Mouse (Mus musculus) liver, embryonic 16.5 days (tissue): ENCODE measurements around the gene Slc22a6. TPM values are rescaled to one million over a fixed set of nuclear protein-coding genes. Genes with fewer than 3 reads are reported as not detected.

Experiments
- ATAC-seq: fragments of 200-750 bp; cut with Nextera tagmentation; 2 replicates; pipeline ENCODE4 v1.8.0; 2017; ENCODE audit warnings: low read depth, mild to moderate bottlenecking, moderate number of reproducible peaks, moderate library complexity
- H3K27ac ChIP-seq: fragments of 300-500 bp; sonication (generic); 2 replicates; pipeline ENCODE4 v1.5.1; 2014; ENCODE audit warnings: mild to moderate bottlenecking, low read length
- H3K27me3 ChIP-seq: fragments of 300-500 bp; sonication (generic); 2 replicates; pipeline ENCODE4 v1.6.1; 2014; ENCODE audit warnings: low read depth, low read length, mixed read lengths; ENCODE audit not compliant: control insufficient read depth, insufficient read depth
- H3K36me3 ChIP-seq: fragments of 300-500 bp; sonication (generic); 2 replicates; pipeline ENCODE4 v1.6.1; 2014; ENCODE audit warnings: mild to moderate bottlenecking; ENCODE audit not compliant: control insufficient read depth, insufficient read depth
- H3K4me1 ChIP-seq: fragments of 300-500 bp; sonication (generic); 2 replicates; pipeline ENCODE4 v1.6.1; 2014; ENCODE audit warnings: low read depth, low read length, mixed read lengths; ENCODE audit not compliant: control insufficient read depth
- H3K4me2 ChIP-seq: fragments of 300-500 bp; sonication (generic); 2 replicates; pipeline ENCODE4 v1.6.1; 2014; ENCODE audit warnings: low read depth, low read length, mixed read lengths
- H3K4me3 ChIP-seq: fragments of 300-500 bp; sonication (generic); 2 replicates; pipeline ENCODE4 v1.5.1; 2014; ENCODE audit warnings: low read depth, mild to moderate bottlenecking, low read length
- H3K9ac ChIP-seq: fragments of 300-500 bp; sonication (generic); 2 replicates; pipeline ENCODE4 v1.6.1; 2014; ENCODE audit warnings: low read depth, low read length
- H3K9me3 ChIP-seq: fragments of 300-500 bp; sonication (generic); replicated peaks from 2 replicates; pipeline ENCODE4 v1.6.1; 2016; ENCODE audit warnings: low read length; ENCODE audit not compliant: control insufficient read depth
- WGBS: fragments of 180-500 bp; shearing (Covaris S2); extraction: QIAGEN DNeasy Blood & Tissue Kit; methylation state at CpG from one replicate; pipeline ENCODE4 v1.1.7; 2014; ENCODE audit not compliant: insufficient replicate concordance; 5-methylcytosine and 5-hydroxymethylcytosine counted together
- polyA plus RNA-seq: library from polyadenylated mRNA; unstranded; fragments of >200 nt; fragmentation: Nextera tagmentation; extraction: Ambion mirVana; gene quantifications from 2 replicates; pipeline ENCODE4 v1.2.1, GENCODE M21; 2015

Slc22a6 gene
- polyA plus RNA-seq, 1 experiment from 2014 or later: not detected

DNA sequence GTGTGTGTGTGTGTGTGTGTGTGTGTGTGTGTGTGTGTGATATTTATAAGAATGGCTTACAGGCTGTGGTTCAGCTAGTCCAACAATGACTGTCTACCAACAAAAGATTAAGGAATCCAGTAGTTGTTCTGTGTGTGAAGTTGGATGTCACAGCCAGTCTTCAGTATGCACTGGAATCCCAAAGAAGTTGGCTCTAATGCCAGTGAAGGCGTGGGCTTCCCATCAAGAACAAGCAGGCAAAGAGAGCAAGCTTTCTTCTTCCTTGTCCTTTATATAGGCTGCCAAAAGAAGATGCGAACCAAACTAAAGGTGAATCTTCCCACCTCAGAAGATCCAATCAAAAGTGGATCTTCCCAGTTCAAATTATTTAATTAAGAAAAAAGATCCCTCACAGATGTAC lies 31.9 kb upstream of the Slc22a6 start:
- no peaks in the 10 kb centered on the region for H3K4me1 ChIP-seq
- WGBS: 67% methylated on average over 2 of the region's 2 CpGs

DNA sequence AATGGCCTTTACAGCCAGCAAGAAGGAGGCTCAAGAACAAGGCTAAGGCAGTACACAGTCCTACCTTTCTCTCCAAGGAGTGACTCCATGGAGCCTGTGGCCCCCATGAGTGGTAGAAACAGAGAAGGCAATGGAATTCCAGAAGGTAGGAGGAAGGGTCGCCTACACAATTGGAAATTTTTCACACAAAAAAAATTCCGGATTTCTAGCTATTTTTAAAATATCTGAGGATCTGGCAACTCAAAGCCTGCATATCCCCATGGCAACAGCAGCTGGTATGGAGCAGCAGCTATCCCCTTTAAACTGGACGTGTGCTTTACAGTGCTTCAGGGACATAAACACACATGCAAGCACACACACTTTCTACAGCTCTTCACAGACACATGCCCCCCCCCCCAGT lies 31.5 kb upstream of the Slc22a6 start:
- 35% methylated on average over 3 of the region's 3 CpGs for WGBS

More for the DNA sequence above, 31.9 kb upstream of the Slc22a6 start:
- Histone ChIP-seq H3K9me3 (no peaks in the 10 kb centered on the region), H3K4me2 (no peak overlapping the region), H3K27ac (no peak overlapping the region), H3K27me3 (no peaks in the 10 kb centered on the region), H3K36me3 (no peaks in the 10 kb centered on the region), H3K4me3 (no peak overlapping the region), H3K9ac (no peak overlapping the region)
- no peak for ATAC-seq

GRCm38 (mm10) chr19:8587315-8587714 lies 30.5 kb upstream of the Slc22a6 start:
- ATAC-seq: no peak

More for the DNA sequence above, 31.5 kb upstream of the Slc22a6 start:
- no peaks in the 10 kb centered on the region for H3K9me3 ChIP-seq
- no peak overlapping the region for H3K27ac ChIP-seq
- H3K9ac ChIP-seq: no peak overlapping the region
- no peak for ATAC-seq
- no peaks in the 10 kb centered on the region for H3K36me3 ChIP-seq
- H3K27me3 ChIP-seq: no peaks in the 10 kb centered on the region
- no peak overlapping the region for H3K4me2 ChIP-seq
- no peaks in the 10 kb centered on the region for H3K4me1 ChIP-seq
- no peak overlapping the region for H3K4me3 ChIP-seq

DNA sequence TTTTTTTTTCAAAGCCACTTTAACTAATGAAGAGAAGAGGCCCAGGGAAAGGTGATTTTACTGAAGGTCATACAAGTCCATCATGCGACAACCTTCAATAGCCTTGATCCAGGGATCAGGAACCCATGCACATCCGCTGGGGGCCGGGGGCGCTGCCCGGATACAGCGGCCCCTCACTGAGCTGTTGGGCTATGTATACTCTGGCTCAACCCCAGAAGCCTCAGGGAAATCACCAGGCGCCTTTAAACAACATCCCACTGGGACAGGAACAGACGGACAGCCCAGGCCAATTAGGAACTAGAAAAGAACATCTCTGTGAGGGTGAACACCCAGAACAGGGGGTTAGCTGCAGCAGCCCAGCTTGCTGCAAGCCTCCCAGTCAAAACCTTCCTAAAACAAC lies 26.9 kb upstream of the Slc22a6 start, which contains the start of gene Slc22a8:
Slc22a8 (plus strand) TSS at position 301 of the 400 bp plus-strand sequence.
- H3K4me1 ChIP-seq: peaks cover 11% of the 10 kb centered on the region
- no peaks in the 10 kb centered on the region for H3K9me3 ChIP-seq
- H3K4me3 ChIP-seq: no peak within 1 kb of the TSS
- ATAC-seq: no peak
- H3K36me3 ChIP-seq: no peaks in the 10 kb centered on the region
- 77% methylated on average over 8 of the region's 8 CpGs for WGBS
- H3K9ac ChIP-seq: no peak within 1 kb of the TSS
- H3K4me2 ChIP-seq: no peak within 1 kb of the TSS
- no peaks in the 10 kb centered on the region for H3K27me3 ChIP-seq
- 0 out of 2 replicates have a peak within 1 kb of the TSS, but pooled peaks have one; percentile 7 for H3K27ac ChIP-seq

More at GRCm38 (mm10) chr19:8587315-8587714, 30.5 kb upstream of the Slc22a6 start:
- 60% methylated on average over 1 of the region's 1 CpGs for WGBS
- Histone ChIP-seq H3K36me3 (no peaks in the 10 kb centered on the region), H3K4me3 (no peak overlapping the region), H3K9ac (no peak overlapping the region), H3K27me3 (no peaks in the 10 kb centered on the region), H3K9me3 (no peaks in the 10 kb centered on the region), H3K4me1 (no peaks in the 10 kb centered on the region), H3K4me2 (no peak overlapping the region), H3K27ac (no peak overlapping the region)

DNA sequence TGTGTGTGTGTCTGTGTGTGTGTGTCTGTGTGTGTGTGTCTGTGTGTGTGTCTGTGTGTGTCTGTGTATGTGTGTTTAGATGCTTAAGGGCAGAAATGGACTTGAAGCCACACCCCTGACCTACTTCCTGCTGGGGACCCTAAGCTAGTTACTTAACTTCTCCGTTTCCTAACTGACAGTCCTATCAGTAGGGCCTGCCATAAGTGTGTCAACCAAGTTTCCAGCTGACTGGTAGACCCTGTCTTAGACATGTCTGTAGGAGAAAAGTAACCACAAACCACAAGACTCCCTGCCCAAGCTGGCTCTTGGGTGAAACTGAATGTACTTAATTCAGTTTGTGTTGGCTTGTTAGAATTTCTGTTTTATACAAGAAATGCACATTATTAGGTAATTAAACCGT lies 25.7 kb upstream of the Slc22a6 start:
- peak; percentile 63 for ATAC-seq
- WGBS: 17% methylated on average over 2 of the region's 2 CpGs

DNA sequence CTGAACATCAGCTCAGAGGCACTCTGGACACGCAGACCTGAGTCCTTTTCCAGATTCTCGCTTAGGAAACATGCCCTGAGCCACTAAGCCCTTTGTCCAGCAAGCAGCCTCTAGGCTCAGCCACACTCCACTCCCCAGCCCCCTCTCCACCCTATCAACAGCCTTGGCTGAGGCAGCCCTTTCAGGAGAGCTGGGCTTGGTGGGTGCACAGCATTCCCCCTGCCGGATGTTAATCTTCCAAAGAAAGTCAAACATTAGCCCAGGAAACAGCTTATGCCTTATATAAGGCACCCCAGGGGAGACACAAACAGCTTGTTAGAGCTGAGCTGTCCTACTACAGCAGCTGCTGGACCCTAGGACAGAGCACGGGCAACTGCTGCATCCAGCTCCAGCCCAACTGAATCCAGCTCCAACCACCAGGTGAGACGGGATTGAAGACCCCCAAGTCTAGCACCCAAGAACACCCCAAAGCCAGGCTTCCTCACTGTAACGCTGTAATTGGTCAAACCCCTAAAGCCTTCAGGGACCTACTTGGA lies 24.9 kb upstream of the Slc22a6 start:
- Histone ChIP-seq H3K27me3 (0 out of 2 replicates have a peak, but pooled peaks cover 2% of the 10 kb centered on the region), H3K9me3 (no peaks in the 10 kb centered on the region), H3K4me1 (peaks cover 11% of the 10 kb centered on the region), H3K4me3 (no peak overlapping the region), H3K36me3 (no peaks in the 10 kb centered on the region), H3K27ac (peak overlapping the region; percentile 15; the same call in 1 of the 2 replicates), H3K4me2 (no peak overlapping the region), H3K9ac (no peak overlapping the region)
- peak; percentile 47 for ATAC-seq
- 30% methylated on average over 6 of the region's 6 CpGs for WGBS

More for the DNA sequence above, 25.7 kb upstream of the Slc22a6 start:
- 0 out of 2 replicates have a peak, but pooled peaks cover 2% of the 10 kb centered on the region for H3K27me3 ChIP-seq
- peaks cover 11% of the 10 kb centered on the region for H3K4me1 ChIP-seq
- no peaks in the 10 kb centered on the region for H3K36me3 ChIP-seq
- no peak overlapping the region for H3K9ac ChIP-seq
- no peak overlapping the region for H3K4me2 ChIP-seq
- peak overlapping the region; percentile 18; the same call in 1 of the 2 replicates for H3K27ac ChIP-seq
- no peak overlapping the region for H3K4me3 ChIP-seq
- no peaks in the 10 kb centered on the region for H3K9me3 ChIP-seq

DNA sequence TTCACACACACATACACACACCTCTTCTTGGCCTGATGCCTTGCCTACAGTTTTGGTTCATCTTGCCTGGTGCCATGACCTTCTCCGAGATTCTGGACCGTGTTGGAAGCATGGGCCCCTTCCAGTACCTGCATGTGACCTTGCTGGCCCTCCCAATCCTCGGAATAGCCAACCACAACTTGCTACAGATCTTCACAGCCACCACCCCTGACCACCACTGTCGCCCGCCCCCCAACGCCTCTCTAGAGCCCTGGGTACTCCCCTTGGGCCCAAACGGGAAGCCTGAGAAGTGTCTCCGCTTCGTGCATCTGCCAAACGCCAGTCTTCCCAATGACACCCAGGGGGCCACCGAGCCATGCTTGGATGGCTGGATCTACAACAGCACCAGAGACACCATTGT lies 24.0 kb upstream of the Slc22a6 start:
- Histone ChIP-seq H3K4me2 (no peak overlapping the region), H3K27ac (no peak overlapping the region), H3K9ac (no peak overlapping the region), H3K9me3 (no peaks in the 10 kb centered on the region), H3K4me1 (peaks cover 11% of the 10 kb centered on the region), H3K4me3 (no peak overlapping the region), H3K36me3 (no peaks in the 10 kb centered on the region), H3K27me3 (0 out of 2 replicates have a peak, but pooled peaks cover 2% of the 10 kb centered on the region)
- no peak for ATAC-seq
- WGBS: 57% methylated on average over 11 of the region's 11 CpGs

GRCm38 (mm10) chr19:8594518-8594917 lies 23.3 kb upstream of the Slc22a6 start:
- H3K4me1 ChIP-seq: peaks cover 11% of the 10 kb centered on the region
- H3K27ac ChIP-seq: no peak overlapping the region
- H3K9ac ChIP-seq: no peak overlapping the region
- no peaks in the 10 kb centered on the region for H3K9me3 ChIP-seq
- no peak overlapping the region for H3K4me3 ChIP-seq
- 0 out of 2 replicates have a peak, but pooled peaks cover 2% of the 10 kb centered on the region for H3K27me3 ChIP-seq
- H3K36me3 ChIP-seq: no peaks in the 10 kb centered on the region
- no peak overlapping the region for H3K4me2 ChIP-seq
- WGBS: 9% methylated on average over 1 of the region's 1 CpGs
- ATAC-seq: no peak

- Histone ChIP-seq H3K4me3 (no peak overlapping the region), H3K4me2 (no peak overlapping the region), H3K4me1 (peaks cover 22% of the 10 kb centered on the region), H3K9ac (no peak overlapping the region), H3K36me3 (no peaks in the 10 kb centered on the region), H3K9me3 (no peaks in the 10 kb centered on the region), H3K27ac (no peak overlapping the region), H3K27me3 (0 out of 2 replicates have a peak, but pooled peaks cover 2% of the 10 kb centered on the region)
- WGBS: 55% methylated on average over 4 of the region's 4 CpGs
- no peak for ATAC-seq
Observed at GRCm38 (mm10) chr19:8597269-8597668, 20.6 kb upstream of the Slc22a6 start.
